Mouse (Mus musculus): ENCODE results near the gene Gm43552. TPM values are rescaled to one million over a fixed set of nuclear protein-coding genes. Genes with fewer than 3 reads are reported as not detected.

The Gm43552 gene
- polyA plus RNA-seq, 1 experiment from 2014 or later = not detected

DNA sequence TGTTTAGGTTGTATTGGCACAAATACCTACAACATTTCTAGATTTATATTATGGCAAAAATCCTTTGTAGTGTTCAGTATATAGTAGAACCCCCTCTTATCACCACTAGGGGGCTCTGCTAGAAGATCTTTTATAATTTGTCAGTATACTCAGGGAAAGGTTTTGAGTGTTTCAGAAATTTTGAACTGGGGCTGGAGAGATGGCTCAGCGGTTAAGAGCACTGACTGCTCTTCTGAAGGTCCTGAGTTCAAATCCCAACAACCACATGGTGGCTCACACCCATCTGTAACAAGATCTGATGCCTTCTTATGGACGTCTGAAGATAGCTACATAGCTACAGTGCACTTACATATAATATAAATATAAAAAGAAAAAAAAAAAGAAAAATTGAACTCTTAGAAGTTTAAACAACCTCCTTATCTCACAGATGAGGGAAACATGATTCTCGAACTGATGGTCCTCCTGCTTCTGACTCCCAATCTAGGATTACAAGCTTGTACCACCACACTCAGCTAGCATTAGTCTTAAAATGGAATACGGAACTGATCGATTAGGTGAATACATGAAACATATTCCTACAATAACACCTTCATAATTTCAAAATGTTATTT, 42.9 kb upstream of the Gm43552 start:
- ATAC-seq (ENCODE audit: insufficient read depth, low FRiP score) = no peak
- no peak overlapping the region for H3K9ac ChIP-seq (ENCODE audit: low read length)
- H3K4me3 ChIP-seq (replicated peaks; ENCODE audit: low read length) = no peak overlapping the region
- H3K36me3 ChIP-seq (ENCODE audit: control insufficient read depth, insufficient read depth, low read length) = no peaks in the 10 kb centered on the region
- H3K9me3 ChIP-seq (replicated peaks; ENCODE audit: control insufficient read depth, low read length) = no peaks in the 10 kb centered on the region
- no peak overlapping the region for H3K27ac ChIP-seq (ENCODE audit: low read length)
- H3K4me2 ChIP-seq (ENCODE audit: low read depth, low read length) = no peak overlapping the region
- WGBS = 61% methylated on average over 5 of the region's 5 CpGs
- no peaks in the 10 kb centered on the region for H3K27me3 ChIP-seq (ENCODE audit: control insufficient read depth, insufficient read depth, low read length)
- H3K4me1 ChIP-seq (ENCODE audit: control insufficient read depth, insufficient read depth, low read length) = peaks cover 6% of the 10 kb centered on the region

DNA sequence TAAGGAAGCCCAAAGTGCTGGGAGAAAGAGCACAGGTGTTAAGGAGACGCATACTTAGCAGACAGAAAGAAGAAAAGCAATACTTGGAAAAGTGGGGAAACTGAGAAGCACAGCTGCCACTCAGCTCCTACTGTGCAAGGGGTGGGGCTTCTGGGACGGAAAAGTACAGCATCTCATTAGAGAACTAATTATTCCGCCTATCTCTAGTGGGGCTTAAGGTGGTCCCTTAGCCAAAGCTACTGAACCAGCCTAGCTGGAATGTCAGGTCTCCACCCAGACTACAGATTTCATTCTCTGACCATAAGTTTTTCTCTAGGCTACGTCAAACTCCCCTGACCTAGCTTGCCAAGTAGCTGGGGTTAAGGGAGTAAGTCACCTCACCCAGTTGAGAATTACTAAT, 41.9 kb upstream of the Gm43552 start:
- H3K4me2 ChIP-seq (ENCODE audit: low read depth, low read length) = no peak overlapping the region
- no peak for ATAC-seq (ENCODE audit: insufficient read depth, low FRiP score)
- H3K27ac ChIP-seq (ENCODE audit: low read length) = no peak overlapping the region
- H3K27me3 ChIP-seq (ENCODE audit: control insufficient read depth, insufficient read depth, low read length) = no peaks in the 10 kb centered on the region
- H3K36me3 ChIP-seq (ENCODE audit: control insufficient read depth, insufficient read depth, low read length) = no peaks in the 10 kb centered on the region
- 65% methylated on average over 4 of the region's 4 CpGs for WGBS
- no peak overlapping the region for H3K9ac ChIP-seq (ENCODE audit: low read length)
- no peaks in the 10 kb centered on the region for H3K9me3 ChIP-seq (replicated peaks; ENCODE audit: control insufficient read depth, low read length)
- H3K4me3 ChIP-seq (replicated peaks; ENCODE audit: low read length) = no peak overlapping the region
- peaks cover 6% of the 10 kb centered on the region for H3K4me1 ChIP-seq (ENCODE audit: control insufficient read depth, insufficient read depth, low read length)

DNA sequence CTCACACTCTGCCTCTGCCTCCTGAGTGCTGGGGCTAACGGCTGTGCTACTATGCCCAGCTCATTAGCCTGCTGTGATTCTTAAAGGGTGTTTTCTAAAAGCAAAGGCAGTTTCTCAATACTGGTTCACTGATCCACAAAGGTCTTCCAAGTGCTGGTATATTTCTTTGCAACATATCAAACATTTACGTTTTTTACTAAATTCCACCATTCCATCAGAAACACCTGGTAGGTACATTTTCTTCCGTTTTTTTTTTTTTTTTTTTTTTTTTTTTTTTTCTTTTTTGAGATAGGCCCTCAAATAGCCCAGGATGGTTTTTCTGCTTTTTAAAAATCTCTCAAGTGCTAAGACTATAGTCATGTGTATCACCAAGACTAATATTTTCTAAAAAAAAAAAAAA, 38.6 kb upstream of the Gm43552 start:
- Histone ChIP-seq H3K4me2 (ENCODE audit: low read depth, low read length) (no peak overlapping the region), H3K4me3 (replicated peaks; ENCODE audit: low read length) (no peak overlapping the region), H3K27me3 (ENCODE audit: control insufficient read depth, insufficient read depth, low read length) (no peaks in the 10 kb centered on the region), H3K36me3 (ENCODE audit: control insufficient read depth, insufficient read depth, low read length) (no peaks in the 10 kb centered on the region), H3K9me3 (replicated peaks; ENCODE audit: control insufficient read depth, low read length) (no peaks in the 10 kb centered on the region), H3K9ac (ENCODE audit: low read length) (no peak overlapping the region), H3K4me1 (ENCODE audit: control insufficient read depth, insufficient read depth, low read length) (no peaks in the 10 kb centered on the region), H3K27ac (ENCODE audit: low read length) (no peak overlapping the region)
- WGBS = 68% methylated on average over 3 of the region's 3 CpGs
- ATAC-seq (ENCODE audit: insufficient read depth, low FRiP score) = no peak

DNA sequence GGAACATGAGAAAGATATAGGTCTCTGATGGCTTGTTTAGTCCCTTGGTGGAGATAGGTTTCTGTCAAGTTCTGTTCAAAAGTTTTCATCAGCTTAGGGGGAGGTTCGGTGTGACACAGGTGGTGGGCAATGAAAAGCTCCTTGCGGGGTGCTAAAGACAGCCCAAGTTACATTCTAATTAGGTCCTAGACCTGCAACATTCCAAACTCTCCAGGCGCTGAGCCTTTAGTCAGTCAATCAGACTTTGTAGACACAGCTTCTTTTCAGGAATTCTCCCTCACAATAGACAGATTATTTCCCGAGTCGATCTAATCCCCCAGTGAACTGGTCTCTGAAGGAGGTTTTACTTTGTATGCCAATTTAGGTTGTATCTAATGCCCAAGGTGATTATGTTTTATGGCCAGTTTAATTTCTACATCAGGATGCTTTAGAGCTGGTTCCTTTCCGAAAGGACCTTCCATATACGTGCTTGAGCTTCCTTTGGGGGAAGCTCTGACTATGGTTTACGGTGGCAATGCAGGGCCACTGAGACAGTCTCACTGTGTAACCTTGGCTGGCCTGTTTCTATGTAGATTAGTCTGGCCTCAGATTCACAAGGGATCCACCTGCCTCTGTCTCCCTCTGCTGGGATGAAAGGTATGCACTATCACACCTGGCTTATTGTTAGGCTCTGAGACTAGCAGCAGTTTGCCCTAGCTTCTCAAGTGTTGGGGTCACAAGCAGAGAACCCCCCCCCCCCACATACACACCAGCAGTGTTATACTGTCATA, 33.2 kb upstream of the Gm43552 start:
- Histone ChIP-seq H3K27ac (ENCODE audit: low read length) (no peak overlapping the region), H3K4me3 (replicated peaks; ENCODE audit: low read length) (no peak overlapping the region)
- ATAC-seq (ENCODE audit: insufficient read depth, low FRiP score) = no peak

DNA sequence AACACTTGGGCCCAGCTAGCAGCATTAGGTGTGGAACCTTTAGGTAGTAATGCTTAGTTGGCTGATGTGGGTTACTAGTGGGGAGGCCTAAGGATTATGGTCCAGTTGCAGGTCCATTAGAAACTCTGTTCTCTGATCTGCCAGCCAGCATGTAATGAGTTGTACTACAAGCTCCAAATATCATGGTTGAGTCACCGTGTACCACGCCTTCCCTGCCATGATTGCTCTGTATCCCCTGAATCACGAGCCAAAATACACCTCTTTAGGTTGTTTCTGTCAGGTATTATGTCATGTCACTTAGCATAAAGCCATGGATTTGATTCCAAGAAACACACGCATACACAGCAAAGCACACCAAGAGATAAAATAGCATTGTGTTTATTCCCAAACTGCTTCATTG, 32.2 kb upstream of the Gm43552 start:
- H3K9me3 ChIP-seq (replicated peaks; ENCODE audit: control insufficient read depth, low read length) = no peaks in the 10 kb centered on the region
- H3K4me2 ChIP-seq (ENCODE audit: low read depth, low read length) = no peak overlapping the region
- H3K4me3 ChIP-seq (replicated peaks; ENCODE audit: low read length) = no peak overlapping the region
- no peak for ATAC-seq (ENCODE audit: insufficient read depth, low FRiP score)
- no peak overlapping the region for H3K9ac ChIP-seq (ENCODE audit: low read length)
- H3K27me3 ChIP-seq (ENCODE audit: control insufficient read depth, insufficient read depth, low read length) = no peaks in the 10 kb centered on the region
- H3K36me3 ChIP-seq (ENCODE audit: control insufficient read depth, insufficient read depth, low read length) = no peaks in the 10 kb centered on the region
- WGBS = 62% methylated on average over 4 of the region's 4 CpGs
- H3K4me1 ChIP-seq (ENCODE audit: control insufficient read depth, insufficient read depth, low read length) = no peaks in the 10 kb centered on the region
- H3K27ac ChIP-seq (ENCODE audit: low read length) = peak overlapping the region; percentile 47; the same call in 1 of the 2 replicates

More for the DNA sequence above, 33.2 kb upstream of the Gm43552 start:
- no peaks in the 10 kb centered on the region for H3K36me3 ChIP-seq (ENCODE audit: control insufficient read depth, insufficient read depth, low read length)
- no peak overlapping the region for H3K9ac ChIP-seq (ENCODE audit: low read length)
- no peaks in the 10 kb centered on the region for H3K9me3 ChIP-seq (replicated peaks; ENCODE audit: control insufficient read depth, low read length)
- H3K4me2 ChIP-seq (ENCODE audit: low read depth, low read length) = no peak overlapping the region
- WGBS = 26% methylated on average over 8 of the region's 8 CpGs
- no peaks in the 10 kb centered on the region for H3K27me3 ChIP-seq (ENCODE audit: control insufficient read depth, insufficient read depth, low read length)
- H3K4me1 ChIP-seq (ENCODE audit: control insufficient read depth, insufficient read depth, low read length) = no peaks in the 10 kb centered on the region

DNA sequence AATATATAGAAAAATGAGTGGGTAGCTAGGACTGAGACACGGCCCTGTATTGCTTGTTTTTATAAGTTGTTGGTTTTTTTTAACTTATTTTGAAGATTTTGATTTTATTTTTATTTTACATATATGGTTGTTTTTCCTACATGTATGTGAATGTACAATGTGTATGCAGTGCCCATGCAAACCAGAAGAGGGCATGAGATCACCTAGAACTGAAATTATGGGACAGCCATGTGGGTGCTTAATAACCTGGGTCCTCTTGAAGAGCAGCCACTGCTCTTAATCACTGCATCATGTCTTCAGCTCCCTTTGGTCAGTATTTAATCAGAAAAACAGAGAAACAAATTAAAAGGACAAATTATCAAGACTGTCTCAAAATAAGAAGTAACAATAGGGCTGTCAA, 29.2 kb upstream of the Gm43552 start:
- Histone ChIP-seq H3K4me2 (ENCODE audit: low read depth, low read length) (no peak overlapping the region), H3K27me3 (ENCODE audit: control insufficient read depth, insufficient read depth, low read length) (no peaks in the 10 kb centered on the region), H3K4me1 (ENCODE audit: control insufficient read depth, insufficient read depth, low read length) (no peaks in the 10 kb centered on the region), H3K9ac (ENCODE audit: low read length) (no peak overlapping the region), H3K27ac (ENCODE audit: low read length) (no peak overlapping the region), H3K9me3 (replicated peaks; ENCODE audit: control insufficient read depth, low read length) (no peaks in the 10 kb centered on the region), H3K36me3 (ENCODE audit: control insufficient read depth, insufficient read depth, low read length) (no peaks in the 10 kb centered on the region), H3K4me3 (replicated peaks; ENCODE audit: low read length) (no peak overlapping the region)
- no peak for ATAC-seq (ENCODE audit: insufficient read depth, low FRiP score)
- WGBS = 76% methylated on average over 1 of the region's 1 CpGs

DNA sequence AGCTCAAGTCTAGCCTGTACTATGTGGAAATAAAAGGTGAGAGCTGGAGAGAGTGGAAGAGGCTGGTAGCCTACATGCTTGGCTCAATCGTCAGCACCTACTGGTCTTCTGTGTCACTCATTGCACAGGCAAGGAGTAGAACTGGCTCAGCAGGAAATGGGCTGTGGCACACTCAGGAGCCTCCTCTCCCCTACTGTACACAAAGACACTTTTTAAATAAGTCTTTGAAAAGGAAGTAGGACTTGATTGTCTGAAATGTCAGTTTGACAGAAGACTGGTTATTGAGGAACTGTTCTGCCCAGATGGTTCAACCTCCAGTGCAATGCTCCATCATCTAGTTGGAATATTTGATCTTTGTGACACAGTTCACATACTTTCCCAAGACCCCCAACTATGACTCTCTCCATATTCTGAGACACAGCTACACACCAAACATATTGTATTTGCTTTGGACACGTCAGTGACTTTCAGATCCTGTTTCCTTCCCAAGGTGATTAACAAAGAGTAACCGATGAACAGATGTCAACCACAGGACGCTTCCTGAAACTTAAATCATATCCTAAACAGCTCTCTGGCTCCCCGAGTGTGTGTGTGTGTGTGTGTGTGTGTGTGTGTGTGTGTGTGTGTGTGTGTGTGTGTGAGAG, 22.1 kb upstream of the Gm43552 start:
- 36% methylated on average over 5 of the region's 5 CpGs for WGBS

DNA sequence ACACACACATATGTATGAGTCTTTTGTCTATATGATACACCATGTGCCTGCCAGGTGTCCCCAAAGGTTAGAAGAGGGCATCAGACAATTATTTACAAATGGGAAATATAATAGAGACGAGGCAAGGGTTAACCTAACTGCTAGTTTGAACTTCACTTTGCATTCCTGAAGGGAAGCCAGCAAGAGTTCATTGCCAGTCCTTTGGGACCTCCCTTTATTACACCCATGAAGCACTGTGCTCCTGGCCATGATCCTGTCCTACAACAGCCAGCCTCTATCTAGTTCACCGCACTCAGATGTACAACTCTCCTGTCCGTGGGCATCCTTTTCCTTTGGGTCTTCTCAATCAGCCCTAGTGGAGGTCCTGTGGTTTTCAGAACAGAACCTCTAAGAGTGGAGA, 20.9 kb upstream of the Gm43552 start:
- no peaks in the 10 kb centered on the region for H3K36me3 ChIP-seq (ENCODE audit: control insufficient read depth, insufficient read depth, low read length)
- no peaks in the 10 kb centered on the region for H3K27me3 ChIP-seq (ENCODE audit: control insufficient read depth, insufficient read depth, low read length)
- 73% methylated on average over 3 of the region's 3 CpGs for WGBS
- H3K4me1 ChIP-seq (ENCODE audit: control insufficient read depth, insufficient read depth, low read length) = no peaks in the 10 kb centered on the region; the same call in 1 of the 2 replicates
- no peak overlapping the region for H3K4me2 ChIP-seq (ENCODE audit: low read depth, low read length)
- H3K9me3 ChIP-seq (replicated peaks; ENCODE audit: control insufficient read depth, low read length) = no peaks in the 10 kb centered on the region
- 0 out of 2 replicates have a peak, but pooled peaks have one; percentile 10 for ATAC-seq (ENCODE audit: insufficient read depth, low FRiP score)
- H3K9ac ChIP-seq (ENCODE audit: low read length) = no peak overlapping the region
- H3K4me3 ChIP-seq (replicated peaks; ENCODE audit: low read length) = no peak overlapping the region
- H3K27ac ChIP-seq (ENCODE audit: low read length) = 0 out of 2 replicates have a peak overlapping the region, but pooled peaks have one; percentile 15

More for the DNA sequence above, 22.1 kb upstream of the Gm43552 start:
- Histone ChIP-seq H3K9me3 (replicated peaks; ENCODE audit: control insufficient read depth, low read length) (no peaks in the 10 kb centered on the region), H3K9ac (ENCODE audit: low read length) (no peak overlapping the region), H3K4me3 (replicated peaks; ENCODE audit: low read length) (no peak overlapping the region), H3K27me3 (ENCODE audit: control insufficient read depth, insufficient read depth, low read length) (no peaks in the 10 kb centered on the region), H3K4me2 (ENCODE audit: low read depth, low read length) (no peak overlapping the region), H3K36me3 (ENCODE audit: control insufficient read depth, insufficient read depth, low read length) (no peaks in the 10 kb centered on the region), H3K27ac (ENCODE audit: low read length) (peak overlapping the region; percentile 75), H3K4me1 (ENCODE audit: control insufficient read depth, insufficient read depth, low read length) (no peaks in the 10 kb centered on the region; the same call in 1 of the 2 replicates)
- peak; percentile 89 for ATAC-seq (ENCODE audit: insufficient read depth, low FRiP score)

DNA sequence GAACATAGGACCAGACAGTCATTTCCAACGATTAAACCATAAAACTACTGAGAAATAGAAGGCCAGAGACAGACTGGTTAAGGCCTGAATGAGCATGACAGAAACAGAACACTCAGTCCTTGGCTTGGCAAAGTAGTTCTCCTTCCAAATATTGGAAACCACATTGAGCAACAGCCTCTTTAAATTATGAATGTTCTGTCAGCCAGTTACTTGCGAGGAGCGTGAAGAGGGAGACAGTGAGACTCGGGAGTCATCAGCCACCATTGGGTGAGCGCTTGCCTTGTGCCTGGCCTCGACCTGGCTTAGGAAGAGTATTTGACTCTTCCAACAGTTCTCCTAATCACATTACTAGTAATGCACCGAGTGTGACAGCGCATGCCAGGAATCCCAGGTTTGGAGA, 15.8 kb upstream of the Gm43552 start:
- H3K27ac ChIP-seq (ENCODE audit: low read length) = no peak overlapping the region
- no peaks in the 10 kb centered on the region for H3K27me3 ChIP-seq (ENCODE audit: control insufficient read depth, insufficient read depth, low read length)
- 0 out of 2 replicates have a peak, but pooled peaks cover 3% of the 10 kb centered on the region for H3K4me1 ChIP-seq (ENCODE audit: control insufficient read depth, insufficient read depth, low read length)
- H3K9me3 ChIP-seq (replicated peaks; ENCODE audit: control insufficient read depth, low read length) = no peaks in the 10 kb centered on the region
- H3K9ac ChIP-seq (ENCODE audit: low read length) = no peak overlapping the region
- H3K4me3 ChIP-seq (replicated peaks; ENCODE audit: low read length) = no peak overlapping the region
- WGBS = 78% methylated on average over 8 of the region's 8 CpGs
- H3K36me3 ChIP-seq (ENCODE audit: control insufficient read depth, insufficient read depth, low read length) = no peaks in the 10 kb centered on the region
- no peak overlapping the region for H3K4me2 ChIP-seq (ENCODE audit: low read depth, low read length)
- ATAC-seq (ENCODE audit: insufficient read depth, low FRiP score) = no peak

Data from stomach, embryonic 16.5 days (tissue).